Mouse (Mus musculus): ENCODE measurements at regions not wholly inside any gene's neighbourhood (a gene's known extent, or its start where the extent isn't known, plus 50 kb on each side); places are given as distances from the start of the nearest gene placed in this dataset.

DNA sequence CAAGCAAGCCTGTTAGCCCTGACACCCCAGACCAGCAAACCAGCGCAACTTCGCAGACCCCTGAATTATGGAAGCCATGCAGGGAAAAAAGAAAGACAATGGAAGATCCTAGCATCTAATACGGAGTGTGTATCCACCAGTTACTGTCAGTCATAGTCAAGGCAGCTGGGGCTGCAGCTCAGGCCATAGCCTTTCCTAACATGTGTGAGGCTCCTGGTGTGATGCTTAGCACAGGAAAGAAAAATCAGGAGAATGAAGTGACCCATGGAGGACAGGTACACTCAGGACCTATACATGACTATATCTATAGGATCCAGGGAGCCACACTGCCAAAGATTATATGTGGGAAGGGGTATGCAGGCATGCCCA, 136.6 kb downstream of the Ets2 start:
- 92% methylated on average over 3 of the region's 3 CpGs for WGBS
- no peak for DNase-seq
- Histone ChIP-seq H3K4me1 (ENCODE audit: control insufficient read depth, insufficient read depth, low read length) (peaks cover 13% of the 10 kb centered on the region), H3K4me3 (replicated peaks; ENCODE audit: extremely low read depth, low read depth, low read length) (no peak overlapping the region)
- TF ChIP-seq POLR2A (IDR thresholded peaks at IDR 0.05; ENCODE audit: borderline replicate concordance, extremely low read depth, low read depth, low read length) (no peak), CTCF (IDR thresholded peaks at IDR 0.05; ENCODE audit: insufficient read depth, low read length) (no peak)

GRCm38 (mm10) chr16:95837723-95838477, 136.0 kb downstream of the Ets2 start:
- Histone ChIP-seq H3K4me1 (ENCODE audit: control insufficient read depth, insufficient read depth, low read length) (peaks cover 17% of the 10 kb centered on the region), H3K4me3 (replicated peaks; ENCODE audit: extremely low read depth, low read depth, low read length) (no peak overlapping the region)
- TF ChIP-seq POLR2A (IDR thresholded peaks at IDR 0.05; ENCODE audit: borderline replicate concordance, extremely low read depth, low read depth, low read length) (no peak), CTCF (IDR thresholded peaks at IDR 0.05; ENCODE audit: insufficient read depth, low read length) (no peak)
- WGBS: 85% methylated on average over 5 of the region's 5 CpGs
- no peak for DNase-seq

DNA sequence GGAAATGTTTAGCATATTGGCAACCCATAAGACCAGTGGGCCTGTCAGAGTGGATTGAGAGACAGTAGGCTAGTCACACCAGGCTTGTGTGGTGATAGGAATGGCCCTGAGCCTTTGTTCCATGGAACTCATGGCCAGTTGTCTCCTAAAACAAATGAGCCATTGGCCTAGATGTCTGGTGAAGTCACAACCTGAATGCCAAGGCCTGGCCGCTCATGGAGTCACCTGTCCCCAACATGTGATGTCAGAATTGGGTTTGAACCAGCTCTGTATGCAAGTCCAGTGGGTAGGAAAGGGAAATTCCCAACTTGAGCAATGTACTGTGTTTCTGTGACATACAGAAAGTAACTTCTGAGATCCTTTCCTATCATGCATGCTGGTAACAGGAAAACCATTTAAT, 134.1 kb downstream of the Ets2 start:
- DNase-seq: no peak

DNA sequence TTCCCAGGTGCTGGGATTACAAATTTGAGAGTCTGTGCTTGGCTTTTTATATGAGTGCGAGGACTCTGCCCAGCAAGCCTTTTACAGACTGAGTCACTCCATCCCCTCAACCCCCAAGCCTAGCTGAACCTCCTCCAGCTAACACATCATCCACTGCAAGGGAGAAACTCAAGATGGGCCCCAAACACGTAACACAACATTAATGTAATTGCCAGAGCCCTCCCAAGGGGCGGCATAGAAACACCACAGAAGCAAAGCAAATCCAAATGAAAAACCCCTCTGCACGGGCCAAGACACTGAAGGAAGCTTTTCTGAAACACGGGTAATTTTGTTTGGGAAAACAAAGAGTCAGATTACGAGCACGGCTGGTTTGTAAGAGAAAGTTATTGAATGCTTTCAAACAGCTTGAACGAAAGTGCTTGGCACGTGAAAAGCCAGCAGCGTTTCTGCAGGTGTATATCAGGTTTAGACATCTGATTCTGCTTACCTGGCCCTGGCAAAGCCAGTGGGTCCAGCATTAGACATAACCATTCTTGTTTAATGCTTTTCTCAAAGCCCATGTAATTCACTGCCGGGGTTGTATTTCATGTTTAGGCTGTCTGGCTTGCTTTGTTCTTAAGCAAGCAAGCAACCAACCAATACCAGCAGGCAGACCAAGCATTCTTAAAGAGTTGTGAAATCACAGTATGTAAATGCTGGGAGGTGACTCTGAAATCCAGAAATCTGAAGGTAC, 132.8 kb downstream of the Ets2 start:
- DNase-seq: no peak
- WGBS: 65% methylated on average over 11 of the region's 11 CpGs
- H3K4me1 ChIP-seq (ENCODE audit: control insufficient read depth, insufficient read depth, low read length): peaks cover 34% of the 10 kb centered on the region
- no peak overlapping the region for H3K4me3 ChIP-seq (replicated peaks; ENCODE audit: extremely low read depth, low read depth, low read length)
- no peak for TF ChIP-seq POLR2A (IDR thresholded peaks at IDR 0.05; ENCODE audit: borderline replicate concordance, extremely low read depth, low read depth, low read length)
- no peak for TF ChIP-seq CTCF (IDR thresholded peaks at IDR 0.05; ENCODE audit: insufficient read depth, low read length)

More for the DNA sequence above, 134.1 kb downstream of the Ets2 start:
- Histone ChIP-seq H3K4me3 (replicated peaks; ENCODE audit: extremely low read depth, low read depth, low read length) (no peak overlapping the region), H3K4me1 (ENCODE audit: control insufficient read depth, insufficient read depth, low read length) (peaks cover 34% of the 10 kb centered on the region)
- 98% methylated on average over 1 of the region's 1 CpGs for WGBS
- no peak for TF ChIP-seq POLR2A (IDR thresholded peaks at IDR 0.05; ENCODE audit: borderline replicate concordance, extremely low read depth, low read depth, low read length)
- no peak for TF ChIP-seq CTCF (IDR thresholded peaks at IDR 0.05; ENCODE audit: insufficient read depth, low read length)

DNA sequence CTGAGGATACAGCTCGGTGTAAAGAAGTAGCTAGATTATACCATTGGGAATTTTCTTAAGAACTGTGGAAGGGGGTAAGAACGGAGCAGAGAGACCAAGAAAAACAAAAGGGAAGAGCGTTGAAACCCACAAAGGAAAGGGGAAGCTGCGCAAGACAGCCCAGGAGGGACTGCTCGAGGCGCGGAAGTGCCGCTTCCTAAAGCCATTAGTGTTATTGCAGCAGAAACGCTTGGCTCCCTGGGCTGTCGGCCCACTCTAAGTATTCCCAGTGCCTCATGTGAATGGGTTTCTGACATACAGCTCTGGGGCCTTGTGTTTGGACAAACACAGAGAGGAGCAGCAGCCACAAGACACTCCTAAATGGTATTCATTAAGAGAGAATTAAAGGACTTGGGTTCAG, 131.6 kb downstream of the Ets2 start:
- Histone ChIP-seq H3K4me1 (ENCODE audit: control insufficient read depth, insufficient read depth, low read length) (peaks cover 27% of the 10 kb centered on the region), H3K4me3 (replicated peaks; ENCODE audit: extremely low read depth, low read depth, low read length) (no peak overlapping the region)
- 37% methylated on average over 10 of the region's 10 CpGs for WGBS
- TF ChIP-seq POLR2A (IDR thresholded peaks at IDR 0.05; ENCODE audit: borderline replicate concordance, extremely low read depth, low read depth, low read length): no peak
- no peak for TF ChIP-seq CTCF (IDR thresholded peaks at IDR 0.05; ENCODE audit: insufficient read depth, low read length)
- no peak for DNase-seq

- WGBS: 46% methylated on average over 9 of the region's 9 CpGs
- no peak for TF ChIP-seq CTCF (IDR thresholded peaks at IDR 0.05; ENCODE audit: insufficient read depth, low read length)
- TF ChIP-seq POLR2A (IDR thresholded peaks at IDR 0.05; ENCODE audit: borderline replicate concordance, extremely low read depth, low read depth, low read length): no peak
- DNase-seq: no peak
- Histone ChIP-seq H3K4me1 (ENCODE audit: control insufficient read depth, insufficient read depth, low read length) (peaks cover 27% of the 10 kb centered on the region), H3K4me3 (replicated peaks; ENCODE audit: extremely low read depth, low read depth, low read length) (no peak overlapping the region)
Measured at GRCm38 (mm10) chr16:95832346-95832739, 130.5 kb downstream of the Ets2 start.

GRCm38 (mm10) chr16:95831566-95832345, 129.9 kb downstream of the Ets2 start:
- Histone ChIP-seq H3K4me3 (replicated peaks; ENCODE audit: extremely low read depth, low read depth, low read length) (no peak overlapping the region), H3K4me1 (ENCODE audit: control insufficient read depth, insufficient read depth, low read length) (peaks cover 30% of the 10 kb centered on the region)
- TF ChIP-seq CTCF (IDR thresholded peaks at IDR 0.05; ENCODE audit: insufficient read depth, low read length): no peak
- TF ChIP-seq POLR2A (IDR thresholded peaks at IDR 0.05; ENCODE audit: borderline replicate concordance, extremely low read depth, low read depth, low read length): no peak
- WGBS: 31% methylated on average over 11 of the region's 11 CpGs
- DNase-seq: peak; percentile 41

- DNase-seq: no peak
- 66% methylated on average over 6 of the region's 6 CpGs for WGBS
- Histone ChIP-seq H3K4me1 (ENCODE audit: control insufficient read depth, insufficient read depth, low read length) (peaks cover 32% of the 10 kb centered on the region), H3K4me3 (replicated peaks; ENCODE audit: extremely low read depth, low read depth, low read length) (no peak overlapping the region)
- TF ChIP-seq POLR2A (IDR thresholded peaks at IDR 0.05; ENCODE audit: borderline replicate concordance, extremely low read depth, low read depth, low read length): no peak
- no peak for TF ChIP-seq CTCF (IDR thresholded peaks at IDR 0.05; ENCODE audit: insufficient read depth, low read length)
Measured at GRCm38 (mm10) chr16:95827402-95827737, 125.5 kb downstream of the Ets2 start.

DNA sequence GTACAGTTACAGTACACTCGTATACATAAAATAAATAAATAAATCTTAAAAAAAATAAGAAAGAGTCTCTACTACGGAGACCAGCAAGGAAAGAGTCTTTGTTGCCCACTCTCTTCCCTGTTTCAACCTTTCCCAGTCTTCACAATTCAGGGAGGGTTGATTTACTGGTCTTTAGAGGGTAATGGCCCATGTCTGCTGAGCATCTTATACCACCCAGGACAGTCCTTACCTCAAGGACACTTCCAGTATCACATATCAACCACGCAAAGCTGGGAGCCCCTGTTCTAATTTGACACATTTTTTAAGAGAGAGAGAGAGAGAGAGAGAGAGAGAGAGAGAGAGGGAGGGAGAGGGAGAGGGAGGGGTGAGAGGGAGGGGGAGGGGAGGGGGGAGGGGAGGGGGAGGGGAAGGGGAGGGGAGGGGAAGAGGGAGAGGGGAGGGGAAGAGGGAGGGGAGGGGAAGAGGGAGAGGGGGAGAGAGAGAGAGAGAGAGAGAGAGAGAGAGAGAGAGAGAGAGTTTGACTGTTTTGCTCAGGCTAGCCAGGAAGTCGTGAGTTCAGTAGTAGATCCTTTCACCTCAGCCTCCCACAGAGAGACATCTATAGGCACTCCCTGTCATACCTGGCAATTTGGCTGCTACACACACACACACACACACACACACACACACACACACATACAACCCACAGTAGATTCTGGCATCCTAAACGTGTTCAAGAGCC, 125.0 kb downstream of the Ets2 start:
- Histone ChIP-seq H3K4me3 (replicated peaks; ENCODE audit: extremely low read depth, low read depth, low read length) (no peak overlapping the region), H3K4me1 (ENCODE audit: control insufficient read depth, insufficient read depth, low read length) (peaks cover 27% of the 10 kb centered on the region)
- DNase-seq: no peak
- 80% methylated on average over 5 of the region's 5 CpGs for WGBS
- TF ChIP-seq CTCF (IDR thresholded peaks at IDR 0.05; ENCODE audit: insufficient read depth, low read length): no peak
- no peak for TF ChIP-seq POLR2A (IDR thresholded peaks at IDR 0.05; ENCODE audit: borderline replicate concordance, extremely low read depth, low read depth, low read length)

All from lung, adult 2 months (tissue).